Mouse (Mus musculus) midbrain, embryonic 16.5 days (tissue): ENCODE results near the gene Fscn3. TPM values are rescaled to one million over a fixed set of nuclear protein-coding genes. Genes with fewer than 3 reads are reported as not detected.
A peak's percentile ranks its signal among the peaks of the same experiment; 100 is the strongest.

Source experiments
- ATAC-seq: fragments of 200-750 bp; cut with Nextera tagmentation; 2 replicates; pipeline ENCODE4 v1.8.0; 2017; ENCODE audit warnings: moderate TSS enrichment
- H3K27ac ChIP-seq: fragments of 300-500 bp; sonication (generic); 2 replicates; pipeline ENCODE4 v1.5.1; 2014; ENCODE audit warnings: mild to moderate bottlenecking, low read length, mixed read lengths
- H3K27me3 ChIP-seq: fragments of 300-500 bp; sonication (generic); 2 replicates; pipeline ENCODE4 v1.6.1; 2014; ENCODE audit warnings: low read depth, low read length, mixed read lengths; ENCODE audit not compliant: control insufficient read depth, insufficient read depth
- H3K36me3 ChIP-seq: fragments of 300-500 bp; sonication (generic); 2 replicates; pipeline ENCODE4 v1.6.1; 2014; ENCODE audit warnings: mild to moderate bottlenecking, low read length, moderate library complexity, mixed read lengths; ENCODE audit not compliant: control insufficient read depth, insufficient read depth
- H3K4me1 ChIP-seq: fragments of 300-500 bp; sonication (generic); 2 replicates; pipeline ENCODE4 v1.6.1; 2014; ENCODE audit warnings: mild to moderate bottlenecking, low read length, mixed read lengths; ENCODE audit not compliant: control insufficient read depth, insufficient read depth
- H3K4me2 ChIP-seq: fragments of 300-500 bp; sonication (generic); 2 replicates; pipeline ENCODE4 v1.6.1; 2014; ENCODE audit warnings: mild to moderate bottlenecking, low read length, mixed read lengths
- H3K4me3 ChIP-seq: fragments of 300-500 bp; sonication (generic); 2 replicates; pipeline ENCODE4 v1.5.1; 2014; ENCODE audit warnings: low read depth, mild to moderate bottlenecking, low read length, moderate library complexity, mixed read lengths
- H3K9ac ChIP-seq: fragments of 300-500 bp; sonication (generic); 2 replicates; pipeline ENCODE4 v1.6.1; 2014; ENCODE audit warnings: low read depth, low read length, mixed read lengths
- H3K9me3 ChIP-seq: fragments of 300-500 bp; sonication (generic); replicated peaks from 2 replicates; pipeline ENCODE4 v1.6.1; 2014; ENCODE audit warnings: mild to moderate bottlenecking, low read length, mixed read lengths; ENCODE audit not compliant: control insufficient read depth, poor library complexity, severe bottlenecking
- WGBS: fragments of 180-500 bp; shearing (Covaris S2); extraction: QIAGEN DNeasy Blood & Tissue Kit; methylation state at CpG from one replicate; pipeline ENCODE4 v1.1.7; 2014; 5-methylcytosine and 5-hydroxymethylcytosine counted together
- polyA plus RNA-seq: library from polyadenylated mRNA; unstranded; fragments of >200 nt; fragmentation: Nextera tagmentation; extraction: Ambion mirVana; gene quantifications from 2 replicates; pipeline ENCODE4 v1.2.1, GENCODE M21; 2015

Gene Fscn3
- polyA plus RNA-seq: 0.13 TPM in 1 of 2 replicates, not detected in the other

DNA sequence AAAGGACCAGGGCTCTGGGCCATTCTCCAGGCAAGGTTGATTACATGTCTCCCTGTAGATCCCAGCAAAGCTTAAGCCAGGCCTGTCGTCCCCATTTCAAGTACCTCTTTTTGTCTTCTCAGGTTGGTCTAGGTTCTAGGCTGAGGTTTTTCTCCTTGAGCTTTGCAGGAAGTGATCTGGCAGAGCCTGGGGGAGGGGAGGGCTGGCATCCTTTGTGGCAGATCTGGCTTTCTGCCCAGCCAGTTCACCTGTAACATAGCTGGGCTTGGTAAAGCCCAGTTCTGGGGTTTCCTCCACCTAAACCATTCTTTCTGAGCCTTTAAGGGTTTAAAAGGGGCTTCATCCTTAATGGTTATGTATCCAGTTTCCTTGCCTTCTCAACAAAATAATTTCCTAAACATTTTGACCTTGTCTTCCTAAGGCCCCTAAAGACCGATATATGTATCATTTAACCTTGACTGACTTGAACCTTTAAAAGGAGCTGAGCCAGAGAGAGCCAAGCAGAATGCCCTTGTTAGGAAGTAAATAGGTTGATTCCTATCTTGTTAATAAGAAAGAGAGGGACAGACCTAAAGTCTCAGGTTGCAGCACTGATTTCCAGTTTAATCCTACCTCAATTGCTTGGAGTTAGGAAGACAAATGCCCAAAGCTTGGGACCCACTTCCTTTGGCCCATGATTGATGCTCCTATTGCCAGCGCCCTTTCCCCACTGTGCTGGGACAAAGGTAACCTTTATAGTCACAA, at the start of gene Fscn3:
TSS of gene Fscn3 (plus strand) at position 694 of the 744 bp plus-strand sequence.
- Histone ChIP-seq H3K36me3 (0 out of 2 replicates have a peak, but pooled peaks cover 6% of the 10 kb centered on the region), H3K9me3 (no peaks in the 10 kb centered on the region), H3K4me3 (no peak within 1 kb of the TSS), H3K9ac (no peak within 1 kb of the TSS), H3K27me3 (no peaks in the 10 kb centered on the region), H3K27ac (no peak within 1 kb of the TSS), H3K4me1 (peaks cover 12% of the 10 kb centered on the region), H3K4me2 (no peak within 1 kb of the TSS)
- no peak for ATAC-seq
- WGBS: 81% methylated on average over 3 of the region's 3 CpGs

- H3K4me3 ChIP-seq: no peak overlapping the region
- no peak for ATAC-seq
- 62% methylated on average over 4 of the region's 4 CpGs for WGBS
- H3K36me3 ChIP-seq: no peaks in the 10 kb centered on the region
- H3K4me1 ChIP-seq: no peaks in the 10 kb centered on the region
- H3K9me3 ChIP-seq: no peaks in the 10 kb centered on the region
- no peaks in the 10 kb centered on the region for H3K27me3 ChIP-seq
- H3K27ac ChIP-seq: no peak overlapping the region
- no peak overlapping the region for H3K4me2 ChIP-seq
- H3K9ac ChIP-seq: no peak overlapping the region
Observed at GRCm38 (mm10) chr6:28381983-28382382, 45.6 kb upstream of the Fscn3 start.

DNA sequence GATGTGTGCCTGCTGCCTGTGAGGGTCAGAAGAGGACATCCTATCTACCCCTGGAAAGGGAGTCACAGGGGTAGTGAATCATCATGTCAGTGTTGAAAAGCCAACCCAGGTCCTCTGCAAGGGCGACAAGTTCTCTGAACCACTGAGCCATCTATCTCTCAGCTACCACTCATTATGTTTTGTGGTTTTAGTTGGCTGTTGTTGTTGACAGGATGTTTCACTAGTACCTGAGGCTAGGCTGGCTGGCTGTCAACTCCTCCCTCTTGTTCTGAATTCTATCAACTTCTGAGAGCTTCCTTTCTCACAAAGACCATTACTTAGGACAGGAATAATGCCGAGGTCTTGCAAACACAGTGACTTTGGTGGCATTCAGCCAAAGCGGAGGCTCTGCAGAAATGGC, 42.4 kb upstream of the Fscn3 start:
- no peak overlapping the region for H3K27ac ChIP-seq
- no peaks in the 10 kb centered on the region for H3K27me3 ChIP-seq
- ATAC-seq: no peak
- no peak overlapping the region for H3K4me3 ChIP-seq
- H3K36me3 ChIP-seq: no peaks in the 10 kb centered on the region
- no peaks in the 10 kb centered on the region for H3K4me1 ChIP-seq
- no peaks in the 10 kb centered on the region for H3K9me3 ChIP-seq
- no peak overlapping the region for H3K4me2 ChIP-seq
- H3K9ac ChIP-seq: no peak overlapping the region
- 95% methylated on average over 3 of the region's 3 CpGs for WGBS

DNA sequence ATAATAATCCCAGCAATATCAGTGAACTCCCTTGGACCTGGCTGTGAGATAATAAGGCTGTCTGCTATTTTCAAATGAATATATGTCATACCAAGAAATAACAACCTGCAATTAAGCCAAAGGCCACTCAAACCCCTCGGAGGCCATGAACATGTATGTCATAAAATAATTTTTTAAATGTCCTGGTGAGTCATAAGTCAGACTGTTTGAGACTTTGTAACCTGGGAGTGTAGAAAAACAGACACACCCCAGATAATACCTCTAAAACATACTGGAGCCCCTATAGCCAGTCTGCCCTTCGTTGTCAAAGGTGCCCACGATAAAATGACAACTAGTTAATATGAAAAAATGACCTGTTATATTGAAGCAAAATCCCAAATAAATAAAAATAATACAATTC, 38.6 kb upstream of the Fscn3 start:
- no peak for ATAC-seq
- Histone ChIP-seq H3K36me3 (no peaks in the 10 kb centered on the region), H3K9ac (no peak overlapping the region), H3K4me3 (no peak overlapping the region), H3K9me3 (no peaks in the 10 kb centered on the region), H3K27ac (no peak overlapping the region), H3K4me2 (no peak overlapping the region), H3K4me1 (no peaks in the 10 kb centered on the region), H3K27me3 (no peaks in the 10 kb centered on the region)
- WGBS: 92% methylated on average over 3 of the region's 3 CpGs

- H3K9ac ChIP-seq: no peak overlapping the region
- no peaks in the 10 kb centered on the region; the same call in 1 of the 2 replicates for H3K27me3 ChIP-seq
- 11% methylated on average over 15 of the region's 15 CpGs for WGBS
- peak overlapping the region; percentile 53 for H3K4me3 ChIP-seq
- no peak for ATAC-seq
- no peak overlapping the region for H3K27ac ChIP-seq
- peaks cover 17% of the 10 kb centered on the region for H3K4me1 ChIP-seq
- peak overlapping the region; percentile 94 for H3K4me2 ChIP-seq
- no peaks in the 10 kb centered on the region for H3K36me3 ChIP-seq
- no peaks in the 10 kb centered on the region; the same call in 1 of the 2 replicates for H3K9me3 ChIP-seq
Observed at GRCm38 (mm10) chr6:28396051-28396852, 31.3 kb upstream of the Fscn3 start.

- Histone ChIP-seq H3K4me2 (peak overlapping the region; percentile 94), H3K27me3 (no peaks in the 10 kb centered on the region; the same call in 1 of the 2 replicates), H3K9ac (peak overlapping the region; percentile 68), H3K9me3 (no peaks in the 10 kb centered on the region; the same call in 1 of the 2 replicates), H3K36me3 (no peaks in the 10 kb centered on the region), H3K4me3 (peak overlapping the region; percentile 53), H3K4me1 (peaks cover 17% of the 10 kb centered on the region), H3K27ac (peak overlapping the region; percentile 26; the same call in 1 of the 2 replicates)
- WGBS: under 1% methylated on average over 19 of the region's 19 CpGs
- ATAC-seq: 0 out of 2 replicates have a peak, but pooled peaks have one; percentile 36
Observed at GRCm38 (mm10) chr6:28396853-28397457, 30.6 kb upstream of the Fscn3 start.

DNA sequence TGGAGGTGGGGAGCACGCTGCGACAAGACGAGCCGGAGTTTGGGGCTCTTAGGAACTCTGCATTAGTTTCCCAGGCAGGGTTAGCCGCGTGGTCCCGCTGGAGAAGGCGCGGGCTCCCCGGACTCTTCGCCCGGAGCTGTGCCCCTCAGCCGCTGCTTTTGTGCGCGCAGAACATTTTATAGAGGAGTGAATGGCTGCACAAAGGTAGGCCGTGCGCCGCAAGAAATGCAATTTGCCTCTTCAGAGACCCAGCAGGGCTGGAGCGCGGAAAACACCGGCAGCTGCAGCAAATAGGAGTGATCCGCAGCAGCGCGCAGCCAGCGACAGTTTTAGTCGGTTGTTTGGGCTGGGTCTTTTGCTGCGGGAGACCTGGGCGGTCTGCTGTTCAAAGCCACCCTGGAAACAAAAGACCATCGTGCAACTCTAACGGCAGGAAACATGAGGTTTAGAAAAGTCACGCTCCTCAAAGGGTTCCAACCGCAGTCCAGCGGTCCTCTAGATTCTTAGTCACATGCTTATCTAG, 29.8 kb upstream of the Fscn3 start, which contains the start of gene Zfp800:
TSS of gene Zfp800 (minus strand) at position 325 of the 523 bp plus-strand sequence.
- WGBS: under 1% methylated on average over 33 of the region's 33 CpGs
- H3K36me3 ChIP-seq: no peaks in the 10 kb centered on the region
- H3K27me3 ChIP-seq: no peaks in the 10 kb centered on the region; the same call in 1 of the 2 replicates
- peak; percentile 63 for ATAC-seq
- peak within 1 kb of the TSS; percentile 94 for H3K4me2 ChIP-seq
- no peaks in the 10 kb centered on the region; the same call in 1 of the 2 replicates for H3K9me3 ChIP-seq
- peak within 1 kb of the TSS; percentile 64; the same call in 1 of the 2 replicates for H3K27ac ChIP-seq
- H3K4me3 ChIP-seq: peak within 1 kb of the TSS; percentile 53
- peak within 1 kb of the TSS; percentile 68 for H3K9ac ChIP-seq
- H3K4me1 ChIP-seq: peaks cover 17% of the 10 kb centered on the region

- Histone ChIP-seq H3K9me3 (no peaks in the 10 kb centered on the region; the same call in 1 of the 2 replicates), H3K27ac (no peak overlapping the region), H3K4me1 (peaks cover 17% of the 10 kb centered on the region), H3K4me3 (no peak overlapping the region), H3K27me3 (no peaks in the 10 kb centered on the region; the same call in 1 of the 2 replicates), H3K4me2 (no peak overlapping the region), H3K9ac (no peak overlapping the region), H3K36me3 (no peaks in the 10 kb centered on the region)
- WGBS: 91% methylated on average over 3 of the region's 3 CpGs
- ATAC-seq: no peak
Observed at GRCm38 (mm10) chr6:28398726-28399125, 28.9 kb upstream of the Fscn3 start.
